Mouse (Mus musculus): ENCODE measurements around the gene Psmb11. TPM values are rescaled to one million over a fixed set of nuclear protein-coding genes. Genes with fewer than 3 reads are reported as not detected.

Psmb11 gene
- polyA plus RNA-seq, 1 experiment from 2014 or later, result 0.11 TPM

DNA sequence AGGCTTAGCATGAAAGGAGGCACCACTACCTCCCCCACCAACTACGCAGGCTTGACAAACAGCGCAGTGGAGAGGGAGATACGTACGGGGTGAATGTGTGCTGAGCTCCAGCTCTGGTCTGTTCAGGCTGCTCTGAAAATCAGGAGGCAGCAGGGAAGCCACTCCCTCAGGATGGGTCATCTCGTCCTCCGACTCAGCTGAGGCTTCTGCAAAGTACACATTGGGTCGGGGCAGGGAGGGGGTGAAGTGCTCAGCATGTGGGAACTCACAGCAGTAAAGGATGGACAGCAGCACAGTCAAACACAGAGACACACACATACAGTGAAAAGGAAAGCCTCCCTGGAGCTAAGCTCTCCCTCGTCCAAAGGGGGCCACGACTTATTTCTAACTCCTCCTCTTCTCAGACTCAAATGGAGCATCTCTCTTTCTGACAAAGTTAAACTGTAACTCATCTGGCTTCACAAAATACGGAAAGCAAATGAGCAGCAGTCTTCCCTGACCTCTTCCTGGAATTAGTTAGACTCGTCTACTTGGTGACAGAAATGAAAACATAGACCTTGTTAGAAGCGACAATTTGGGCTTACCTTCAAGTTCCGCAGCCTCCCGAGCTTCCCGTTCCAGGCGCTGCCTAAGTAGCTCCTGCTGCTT lies 57.5 kb downstream of the Psmb11 start:
- H3K4me3 ChIP-seq, result no peak overlapping the region
- H3K27me3 ChIP-seq, result no peaks in the 10 kb centered on the region
- H3K36me3 ChIP-seq, result peaks cover 77% of the 10 kb centered on the region
- no peak for ATAC-seq (ENCODE audit: low FRiP score, low read depth)
- H3K9me3 ChIP-seq, result no peaks in the 10 kb centered on the region
- H3K4me2 ChIP-seq (replicated peaks), result no peak overlapping the region
- no peaks in the 10 kb centered on the region for H3K4me1 ChIP-seq
- no peak overlapping the region for H3K9ac ChIP-seq
- no peak overlapping the region for H3K27ac ChIP-seq
- 89% methylated on average over 16 of the region's 16 CpGs for WGBS

MicroRNAs encoded within 50 kb of the gene (microRNA counts, 519-probe panel; counts per million panel counts)
- not detected for microRNA mmu-miR-686

Small RNA genes lying within 50 kb of the gene (microRNA-seq; reads per million reads assigned to microRNA genes)
- gene Mir686 (not detected), gene Mir6948 (0.52 reads per million)

Other genes with a start within 250 kb of the Psmb11 start
- 5.1 and 6.1 TPM in 2 replicates for gene Slc7a7, start 203.7 kb upstream of the Psmb11 start, polyA plus RNA-seq (2015; fragmentation: Nextera tagmentation; extraction: Ambion mirVana)
- 224 and 233 TPM in 2 replicates for gene Mrpl52, start 194.5 kb upstream of the Psmb11 start, polyA plus RNA-seq (2015; fragmentation: Nextera tagmentation; extraction: Ambion mirVana)
- 198 and 204 TPM in 2 replicates for gene Mmp14, start 189.8 kb upstream of the Psmb11 start, polyA plus RNA-seq (2015; fragmentation: Nextera tagmentation; extraction: Ambion mirVana)
- gene Lrp10, start 157.3 kb upstream of the Psmb11 start, polyA plus RNA-seq (2015; fragmentation: Nextera tagmentation; extraction: Ambion mirVana), result 31.0 and 34.4 TPM in 2 replicates
- gene Rem2, start 145.3 kb upstream of the Psmb11 start, polyA plus RNA-seq (2015; fragmentation: Nextera tagmentation; extraction: Ambion mirVana), result 2.8 and 3.2 TPM in 2 replicates
- gene Prmt5, start 103.9 kb upstream of the Psmb11 start, polyA plus RNA-seq (2015; fragmentation: Nextera tagmentation; extraction: Ambion mirVana), result 86.1 and 93.1 TPM in 2 replicates
- gene Haus4, start 66.8 kb upstream of the Psmb11 start, polyA plus RNA-seq (2015; fragmentation: Nextera tagmentation; extraction: Ambion mirVana), result 51.0 and 52.3 TPM in 2 replicates
- 48.8 and 54.4 TPM in 2 replicates for gene Ajuba, start 43.9 kb upstream of the Psmb11 start, polyA plus RNA-seq (2015; fragmentation: Nextera tagmentation; extraction: Ambion mirVana)
- 7.6 and 8.0 TPM in 2 replicates for gene 4931414P19Rik, start 15.4 kb upstream of the Psmb11 start, polyA plus RNA-seq (2015; fragmentation: Nextera tagmentation; extraction: Ambion mirVana)
- 394 and 410 TPM in 2 replicates for gene Psmb5, start 3.4 kb upstream of the Psmb11 start, polyA plus RNA-seq (2015; fragmentation: Nextera tagmentation; extraction: Ambion mirVana)
- gene Gm17606, start 19.5 kb downstream of the Psmb11 start, polyA plus RNA-seq (2015; fragmentation: Nextera tagmentation; extraction: Ambion mirVana), result not detected in 2 replicates
- 6.7 and 8.2 TPM in 2 replicates for gene Cdh24, start 19.9 kb downstream of the Psmb11 start, polyA plus RNA-seq (2015; fragmentation: Nextera tagmentation; extraction: Ambion mirVana)
- gene 1700123O20Rik, start 64.8 kb downstream of the Psmb11 start, polyA plus RNA-seq (2015; fragmentation: Nextera tagmentation; extraction: Ambion mirVana), result 96.6 and 98.0 TPM in 2 replicates
- gene Acin1, start 65.5 kb downstream of the Psmb11 start, polyA plus RNA-seq (2015; fragmentation: Nextera tagmentation; extraction: Ambion mirVana), result 166 and 167 TPM in 2 replicates
- gene Gm29776, start 77.4 kb downstream of the Psmb11 start, polyA plus RNA-seq (2015; fragmentation: Nextera tagmentation; extraction: Ambion mirVana), result 0.31 and 0.33 TPM in 2 replicates
- gene Cebpe, start 90.7 kb downstream of the Psmb11 start, polyA plus RNA-seq (2015; fragmentation: Nextera tagmentation; extraction: Ambion mirVana), result not detected in 2 replicates
- gene Slc7a8, start 160.5 kb downstream of the Psmb11 start, polyA plus RNA-seq (2015; fragmentation: Nextera tagmentation; extraction: Ambion mirVana), result 1.7 and 2.3 TPM in 2 replicates
- not detected in 2 replicates for gene Rnf212b, start 192.7 kb downstream of the Psmb11 start, polyA plus RNA-seq (2015; fragmentation: Nextera tagmentation; extraction: Ambion mirVana)
- gene Homez, start 249.5 kb downstream of the Psmb11 start, polyA plus RNA-seq (2015; fragmentation: Nextera tagmentation; extraction: Ambion mirVana), result 8.9 and 12.7 TPM in 2 replicates

All from limb, embryonic 13.5 days (tissue).